Mouse (Mus musculus) hindbrain, postnatal 0 days (tissue): ENCODE measurements around the gene Syngr2. TPM values are rescaled to one million over a fixed set of nuclear protein-coding genes. Genes with fewer than 3 reads are reported as not detected.
A peak's percentile ranks its signal among the peaks of the same experiment; 100 is the strongest.
"Not testable (repeated sequence)": the region's sequence is repeated elsewhere in the genome, so short reads cannot be mapped to it uniquely, and the experiment has no call there.

Experiments used
- ATAC-seq: fragments of 200-750 bp; cut with Nextera tagmentation; 2 replicates; pipeline ENCODE4 v1.8.0; 2017; ENCODE audit warnings: mild to moderate bottlenecking, moderate TSS enrichment, moderate library complexity
- DNase-seq: peaks from one replicate; pipeline ENCODE4 v3.0.0-alpha.2; 2015; ENCODE audit warnings: low spot score
- H3K27ac ChIP-seq: fragments of 300-500 bp; sonication (generic); 2 replicates; pipeline ENCODE4 v1.5.1; 2014; ENCODE audit warnings: mild to moderate bottlenecking
- H3K27me3 ChIP-seq: fragments of 300-500 bp; sonication (generic); 2 replicates; pipeline ENCODE4 v1.6.1; 2014; ENCODE audit warnings: low read length, mixed read lengths; ENCODE audit not compliant: insufficient read depth
- H3K36me3 ChIP-seq: fragments of 300-500 bp; sonication (generic); 2 replicates; pipeline ENCODE4 v1.6.1; 2014; ENCODE audit warnings: low read length, mixed read lengths; ENCODE audit not compliant: insufficient read depth
- H3K4me1 ChIP-seq: fragments of 300-500 bp; sonication (generic); 2 replicates; pipeline ENCODE4 v1.6.1; 2014; ENCODE audit warnings: antibody characterized with exemption, low read length, mixed read lengths; ENCODE audit not compliant: insufficient read depth
- H3K4me2 ChIP-seq: fragments of 300-500 bp; sonication (generic); 2 replicates; pipeline ENCODE4 v1.6.1; 2014; ENCODE audit warnings: low read depth, mild to moderate bottlenecking, low read length, moderate library complexity, mixed read lengths
- H3K4me3 ChIP-seq: fragments of 300-500 bp; sonication (generic); 2 replicates; pipeline ENCODE4 v1.5.1; 2014; ENCODE audit warnings: low read length
- H3K9ac ChIP-seq: fragments of 300-500 bp; sonication (generic); replicated peaks from 2 replicates; pipeline ENCODE4 v1.6.1; 2014; ENCODE audit warnings: mild to moderate bottlenecking, low read length, moderate library complexity, mixed read lengths
- H3K9me3 ChIP-seq: fragments of 300-500 bp; sonication (generic); 2 replicates; pipeline ENCODE4 v1.6.1; 2016; ENCODE audit warnings: low read length, mixed read lengths
- CTCF ChIP-seq: IDR thresholded peaks from 2 replicates; pipeline ENCODE4 v1.5.1; 2016; ENCODE audit warnings: antibody characterized with exemption, control low read depth, low read depth
- WGBS: fragments of 180-500 bp; shearing (Covaris S2); extraction: QIAGEN DNeasy Blood & Tissue Kit; methylation state at CpG from one replicate; pipeline ENCODE4 v1.1.7; 2014; 5-methylcytosine and 5-hydroxymethylcytosine counted together
- polyA plus RNA-seq: library from polyadenylated mRNA; unstranded; fragments of >200 nt; fragmentation: Nextera tagmentation; extraction: Ambion mirVana; gene quantifications from 2 replicates; pipeline ENCODE4 v1.2.1, GENCODE M21; 2015
- total RNA-seq: library from RNA; depleted of rRNA; stranded (reverse); fragments of >200 nt; gene quantifications from 2 replicates; pipeline ENCODE4 v1.2.3, GENCODE M21; 2014

The Syngr2 gene
- total and polyA plus RNA-seq, 2 experiments from 2014 or later: 18.8 to 31.7 TPM

GRCm38 (mm10) chr11:117783683-117784309 lies 25.7 kb upstream of the Syngr2 start:
- DNase-seq: no peak

GRCm38 (mm10) chr11:117786294-117786693 lies 23.2 kb upstream of the Syngr2 start:
- H3K4me3 ChIP-seq: no peak overlapping the region
- H3K9ac ChIP-seq: no peak overlapping the region
- peak; percentile 75 for TF ChIP-seq CTCF
- H3K4me2 ChIP-seq: no peak overlapping the region
- H3K9me3 ChIP-seq: no peaks in the 10 kb centered on the region
- no peak for ATAC-seq
- 10% methylated on average over 10 of the region's 10 CpGs for WGBS
- peaks cover 4% of the 10 kb centered on the region; the same call in 1 of the 2 replicates for H3K27me3 ChIP-seq
- DNase-seq: peak; percentile 67
- peaks cover 4% of the 10 kb centered on the region; the same call in 1 of the 2 replicates for H3K4me1 ChIP-seq
- H3K36me3 ChIP-seq: no peaks in the 10 kb centered on the region
- no peak overlapping the region for H3K27ac ChIP-seq

More at GRCm38 (mm10) chr11:117783683-117784309, 25.7 kb upstream of the Syngr2 start:
- H3K9me3 ChIP-seq: no peaks in the 10 kb centered on the region
- H3K4me3 ChIP-seq: peak overlapping the region; percentile 19; the same call in 1 of the 2 replicates
- H3K27ac ChIP-seq: no peak overlapping the region
- H3K9ac ChIP-seq: peak overlapping the region; percentile 28; the same call in 1 of the 2 replicates
- H3K36me3 ChIP-seq: no peaks in the 10 kb centered on the region
- TF ChIP-seq CTCF: no peak
- H3K27me3 ChIP-seq: peaks cover 4% of the 10 kb centered on the region; the same call in 1 of the 2 replicates
- peak overlapping the region; percentile 53 for H3K4me2 ChIP-seq
- H3K4me1 ChIP-seq: peaks cover 17% of the 10 kb centered on the region
- no peak for ATAC-seq
- 41% methylated on average over 10 of the region's 10 CpGs for whole genome bisulfite sequencing

GRCm38 (mm10) chr11:117788481-117788880 lies 21.0 kb upstream of the Syngr2 start:
- not testable (repeated sequence) for H3K4me3 ChIP-seq, H3K4me1 ChIP-seq, DNase-seq, H3K9ac ChIP-seq, H3K4me2 ChIP-seq, H3K36me3 ChIP-seq, H3K9me3 ChIP-seq, ATAC-seq, H3K27ac ChIP-seq, H3K27me3 ChIP-seq
- 85% methylated on average over 7 of the region's 7 CpGs for WGBS

GRCm38 (mm10) chr11:117790286-117790685 lies 19.2 kb upstream of the Syngr2 start:
- peak; percentile 80 for TF ChIP-seq CTCF
- H3K4me3 ChIP-seq: no peak overlapping the region
- H3K27ac ChIP-seq: no peak overlapping the region
- WGBS: 3% methylated on average over 14 of the region's 14 CpGs
- H3K4me1 ChIP-seq: no peaks in the 10 kb centered on the region
- H3K36me3 ChIP-seq: no peaks in the 10 kb centered on the region
- H3K9ac ChIP-seq: no peak overlapping the region
- 0 out of 2 replicates have a peak overlapping the region, but pooled peaks have one; percentile 21 for H3K4me2 ChIP-seq
- ATAC-seq (peak; percentile 48; the same call in 1 of the 2 replicates), DNase-seq (peak; percentile 73)
- no peaks in the 10 kb centered on the region for H3K9me3 ChIP-seq
- H3K27me3 ChIP-seq: no peaks in the 10 kb centered on the region; the same call in 1 of the 2 replicates

- no peak overlapping the region for H3K4me3 ChIP-seq
- H3K36me3 ChIP-seq: no peaks in the 10 kb centered on the region
- no peak overlapping the region for H3K27ac ChIP-seq
- H3K4me2 ChIP-seq: 0 out of 2 replicates have a peak overlapping the region, but pooled peaks have one; percentile 21
- ATAC-seq (no peak), DNase-seq (no peak)
- H3K9ac ChIP-seq: no peak overlapping the region
- TF ChIP-seq CTCF: no peak
- H3K27me3 ChIP-seq: no peaks in the 10 kb centered on the region; the same call in 1 of the 2 replicates
- no peaks in the 10 kb centered on the region for H3K4me1 ChIP-seq
- no peaks in the 10 kb centered on the region for H3K9me3 ChIP-seq
- 37% methylated on average over 23 of the region's 23 CpGs for WGBS
These were observed 18.6 kb upstream of the Syngr2 start for GRCm38 (mm10) chr11:117790703-117791440.

- Histone ChIP-seq H3K4me1 (no peaks in the 10 kb centered on the region), H3K4me3 (no peak overlapping the region), H3K9me3 (no peaks in the 10 kb centered on the region), H3K9ac (no peak overlapping the region), H3K4me2 (no peak overlapping the region), H3K27me3 (no peaks in the 10 kb centered on the region; the same call in 1 of the 2 replicates), H3K27ac (no peak overlapping the region), H3K36me3 (no peaks in the 10 kb centered on the region)
- ATAC-seq: no peak
- no peak for TF ChIP-seq CTCF
- no peak for DNase-seq
- 86% methylated on average over 9 of the region's 9 CpGs for WGBS
These were observed 18.1 kb upstream of the Syngr2 start for GRCm38 (mm10) chr11:117791441-117791761.
